Mouse (Mus musculus) erythroblast, embryonic 14.5 days (primary cell): ENCODE measurements around the gene Cyb5d2.

ENCODE experiments used
- GATA1 ChIP-seq: IDR thresholded peaks from 2 replicates; pipeline ENCODE4 v1.6.1; 2012; ENCODE audit warnings: low read length, inconsistent platforms, mixed read lengths
- TAL1 ChIP-seq: IDR thresholded peaks from 3 replicates; pipeline ENCODE4 v1.6.1; 2012; ENCODE audit warnings: low read length, inconsistent platforms, mixed read lengths

- TF ChIP-seq GATA1 (no peak), TAL1 (no peak)
These were observed 25.6 kb downstream of the Cyb5d2 start for GRCm38 (mm10) chr11:72770324-72770723.
